Mouse (Mus musculus): ENCODE data around the gene Col4a3. TPM values are rescaled to one million over a fixed set of nuclear protein-coding genes. Genes with fewer than 3 reads are reported as not detected.

The Col4a3 gene
- polyA plus RNA-seq, 1 experiment, result not detected

DNA sequence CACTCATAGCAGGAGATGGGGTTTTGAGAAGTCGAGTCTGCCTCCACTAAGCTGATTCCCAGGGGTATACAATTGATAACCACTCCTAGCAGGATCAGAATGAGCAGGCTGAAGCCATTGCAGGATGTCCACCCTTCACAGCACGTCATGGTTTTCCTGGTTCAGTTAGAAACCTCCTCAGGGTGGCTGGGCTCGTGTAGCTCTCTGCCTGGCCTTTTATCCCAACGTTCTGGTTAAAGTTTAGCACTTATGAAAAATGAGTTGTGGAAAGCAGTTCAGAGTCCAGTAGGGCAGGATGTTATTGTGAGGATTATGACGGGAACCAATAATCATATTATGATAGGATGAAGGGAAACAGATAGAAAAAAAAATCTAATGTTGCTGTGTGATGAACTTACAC lies 181.5 kb downstream of the Col4a3 start, which contains the start of gene Tm4sf20:
Gene Tm4sf20 (minus strand): TSS at position 193 of the 400 bp plus-strand sequence.
- 77% methylated on average over 5 of the region's 5 CpGs for WGBS
- no peak for TF ChIP-seq CTCF (IDR thresholded peaks at IDR 0.05; ENCODE audit: insufficient read depth, low read depth, low read length)
- TF ChIP-seq POLR2A (IDR thresholded peaks at IDR 0.05; ENCODE audit: insufficient read depth, low read depth, low read length), result no peak
- Histone ChIP-seq H3K27ac (ENCODE audit: insufficient read depth, low read depth, low read length) (no peak within 1 kb of the TSS), H3K4me3 (ENCODE audit: insufficient read depth, low read depth, low read length) (no peak within 1 kb of the TSS), H3K4me1 (ENCODE audit: control insufficient read depth, insufficient read depth, low read length) (no peaks in the 10 kb centered on the region)

DNA sequence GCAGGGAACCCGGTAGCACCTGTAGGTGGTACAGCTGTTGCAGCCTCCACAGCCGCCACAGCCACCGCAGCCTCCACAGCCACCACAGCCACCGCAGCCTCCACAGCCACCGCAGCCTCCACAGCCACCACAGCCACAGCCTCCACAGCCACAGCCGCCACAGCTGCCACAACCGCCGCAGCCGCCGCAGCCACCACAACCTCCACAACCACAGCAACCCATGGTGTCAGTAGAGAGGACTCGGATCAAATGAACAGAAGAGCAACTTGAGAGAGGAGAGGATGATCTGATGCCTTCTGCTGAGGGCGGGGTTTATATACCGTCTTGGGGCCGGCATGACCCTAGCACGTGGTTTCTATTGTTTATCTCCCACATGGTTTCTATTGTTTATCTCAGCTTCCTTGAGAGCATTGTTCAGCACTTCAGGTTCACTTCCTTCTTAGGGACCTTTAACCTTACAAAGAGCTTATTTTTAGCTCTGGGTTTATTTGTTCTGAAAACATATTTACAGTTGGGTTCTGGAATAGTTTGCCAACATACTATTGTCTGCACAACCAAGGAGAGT lies 184.4 kb downstream of the Col4a3 start, which contains the start of gene Gm47791:
Gene Gm47791 (minus strand): TSS at position 222 of the 565 bp plus-strand sequence.
- Histone ChIP-seq H3K27ac (ENCODE audit: insufficient read depth, low read depth, low read length) (no peak within 1 kb of the TSS), H3K4me1 (ENCODE audit: control insufficient read depth, insufficient read depth, low read length) (no peaks in the 10 kb centered on the region), H3K4me3 (ENCODE audit: insufficient read depth, low read depth, low read length) (no peak within 1 kb of the TSS)
- TF ChIP-seq CTCF (IDR thresholded peaks at IDR 0.05; ENCODE audit: insufficient read depth, low read depth, low read length) (no peak), POLR2A (IDR thresholded peaks at IDR 0.05; ENCODE audit: insufficient read depth, low read depth, low read length) (no peak)
- WGBS, result 89% methylated on average over 15 of the region's 15 CpGs

Other genes starting within 250 kb of the Col4a3 start
- not detected in 2 replicates for gene Col4a4, start 72 bp upstream of the Col4a3 start, polyA plus RNA-seq (2012; ENCODE audit: insufficient read depth, insufficient read length, low replicate concordance, missing spikeins)
- gene Mff, start 138.0 kb downstream of the Col4a3 start, polyA plus RNA-seq (2012; ENCODE audit: insufficient read depth, insufficient read length, low replicate concordance, missing spikeins), result not detected in 2 replicates
- gene Tm4sf20, start 181.5 kb downstream of the Col4a3 start, polyA plus RNA-seq (2012; ENCODE audit: insufficient read depth, insufficient read length, low replicate concordance, missing spikeins), result not detected in 2 replicates
- not detected in 2 replicates for gene Gm47791, start 184.3 kb downstream of the Col4a3 start, polyA plus RNA-seq (2012; ENCODE audit: insufficient read depth, insufficient read length, low replicate concordance, missing spikeins)